Mouse (Mus musculus) stomach, embryonic 16.5 days (tissue): Measurements from ENCODE around the gene Gm11937. TPM values are rescaled to one million over a fixed set of nuclear protein-coding genes. Genes with fewer than 3 reads are reported as not detected.

Source experiments
- ATAC-seq: fragments of 200-750 bp; cut with Nextera tagmentation; 2 replicates; pipeline ENCODE4 v1.8.0; 2017; ENCODE audit warnings: moderate number of reproducible peaks, moderate TSS enrichment; ENCODE audit not compliant: insufficient read depth, low FRiP score
- H3K27ac ChIP-seq: fragments of 300-500 bp; sonication (generic); 2 replicates; pipeline ENCODE4 v1.5.1; 2014; ENCODE audit warnings: low read length
- H3K27me3 ChIP-seq: fragments of 300-500 bp; sonication (generic); 2 replicates; pipeline ENCODE4 v1.6.1; 2014; ENCODE audit warnings: low read length, control low read depth, mixed read lengths; ENCODE audit not compliant: control insufficient read depth, insufficient read depth
- H3K36me3 ChIP-seq: fragments of 300-500 bp; sonication (generic); 2 replicates; pipeline ENCODE4 v1.6.1; 2014; ENCODE audit warnings: low read length; ENCODE audit not compliant: control insufficient read depth, insufficient read depth
- H3K4me1 ChIP-seq: fragments of 300-500 bp; sonication (generic); 2 replicates; pipeline ENCODE4 v1.6.1; 2014; ENCODE audit warnings: low read length, control low read depth, mixed read lengths; ENCODE audit not compliant: control insufficient read depth, insufficient read depth
- H3K4me2 ChIP-seq: fragments of 300-500 bp; sonication (generic); 2 replicates; pipeline ENCODE4 v1.6.1; 2014; ENCODE audit warnings: low read depth, low read length, mixed read lengths
- H3K4me3 ChIP-seq: fragments of 300-500 bp; sonication (generic); replicated peaks from 2 replicates; pipeline ENCODE4 v1.5.1; 2014; ENCODE audit warnings: mild to moderate bottlenecking, low read length
- H3K9ac ChIP-seq: fragments of 300-500 bp; sonication (generic); 2 replicates; pipeline ENCODE4 v1.6.1; 2014; ENCODE audit warnings: low read length
- H3K9me3 ChIP-seq: fragments of 300-500 bp; sonication (generic); replicated peaks from 2 replicates; pipeline ENCODE4 v1.6.1; 2016; ENCODE audit warnings: low read length, control low read depth; ENCODE audit not compliant: control insufficient read depth
- WGBS: fragments of 180-500 bp; shearing (Covaris S2); extraction: QIAGEN DNeasy Blood & Tissue Kit; methylation state at CpG from one replicate; pipeline ENCODE4 v1.1.7; 2014; 5-methylcytosine and 5-hydroxymethylcytosine counted together
- polyA plus RNA-seq: library from polyadenylated mRNA; unstranded; fragments of >200 nt; fragmentation: Nextera tagmentation; extraction: Ambion mirVana; gene quantifications from 2 replicates; pipeline ENCODE4 v1.2.1, GENCODE M21; 2015

Gm11937 gene
- polyA plus RNA-seq, 1 experiment from 2014 or later = not detected

DNA sequence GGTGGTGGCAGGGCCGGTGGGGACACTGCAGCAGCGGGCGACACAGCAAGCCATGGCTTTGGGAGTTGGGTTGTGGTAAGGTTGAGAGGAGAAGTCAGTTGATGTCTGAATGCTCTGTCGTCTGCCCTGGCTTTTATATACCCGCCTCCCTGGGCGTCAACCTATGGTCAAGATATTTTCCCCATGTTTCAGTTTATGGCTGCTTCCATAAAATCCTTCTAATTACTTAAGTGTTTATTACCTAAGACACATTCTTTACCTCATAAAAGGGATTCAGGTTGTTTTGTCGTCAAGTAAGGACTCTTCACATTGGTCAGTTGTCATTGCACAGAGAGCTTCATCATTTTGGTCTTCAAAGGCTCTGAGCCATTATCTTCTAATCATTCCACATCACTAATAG, 43.5 kb downstream of the Gm11937 start, which contains the start of gene Krtap3-1:
Gene Krtap3-1, minus strand, starts transcription at position 101 of the 400 bp plus-strand sequence.
- ATAC-seq = no peak
- no peaks in the 10 kb centered on the region for H3K9me3 ChIP-seq
- no peak within 1 kb of the TSS for H3K27ac ChIP-seq
- no peaks in the 10 kb centered on the region for H3K27me3 ChIP-seq
- 90% methylated on average over 7 of the region's 7 CpGs for WGBS
- H3K9ac ChIP-seq = no peak within 1 kb of the TSS
- no peaks in the 10 kb centered on the region for H3K4me1 ChIP-seq
- no peaks in the 10 kb centered on the region for H3K36me3 ChIP-seq
- H3K4me2 ChIP-seq = no peak within 1 kb of the TSS
- no peak within 1 kb of the TSS for H3K4me3 ChIP-seq

DNA sequence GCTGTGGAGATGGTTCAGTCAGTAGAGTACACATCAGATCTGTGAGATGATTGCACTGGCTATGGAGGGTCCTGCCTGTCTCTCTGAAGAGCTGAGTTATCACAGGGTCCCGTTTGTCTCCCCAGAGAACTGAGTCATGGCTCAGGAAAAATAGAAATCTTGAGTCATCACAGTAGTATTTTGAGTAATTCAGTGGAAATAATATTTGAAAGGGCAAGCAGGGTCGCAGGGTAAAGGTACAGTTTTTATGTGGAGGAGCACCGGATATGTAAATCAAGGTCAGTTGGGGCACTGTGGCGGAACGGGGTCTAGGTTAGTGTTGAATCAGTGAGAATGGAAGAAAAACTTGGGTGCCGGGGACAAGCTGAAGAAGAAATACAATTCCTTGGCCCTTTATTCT, 47.4 kb downstream of the Gm11937 start:
- 81% methylated on average over 6 of the region's 6 CpGs for WGBS
- Histone ChIP-seq H3K4me2 (no peak overlapping the region), H3K27me3 (no peaks in the 10 kb centered on the region), H3K4me3 (no peak overlapping the region), H3K4me1 (no peaks in the 10 kb centered on the region), H3K9me3 (no peaks in the 10 kb centered on the region), H3K36me3 (no peaks in the 10 kb centered on the region), H3K27ac (no peak overlapping the region), H3K9ac (no peak overlapping the region)
- no peak for ATAC-seq

Other genes starting within 250 kb of the Gm11937 start
- 0.14 and 0.21 TPM in 2 replicates for gene Krt28, start 235.3 kb downstream of the Gm11937 start, polyA plus RNA-seq
- 22.3 and 24.1 TPM in 2 replicates for gene Krt10, start 220.8 kb downstream of the Gm11937 start, polyA plus RNA-seq
- 0.12 and 0.19 TPM in 2 replicates for gene Krt12, start 187.9 kb downstream of the Gm11937 start, polyA plus RNA-seq
- 16.6 and 23.3 TPM in 2 replicates for gene Krt20, start 172.0 kb downstream of the Gm11937 start, polyA plus RNA-seq
- 92.1 and 140 TPM in 2 replicates for gene Krt23, start 117.1 kb downstream of the Gm11937 start, polyA plus RNA-seq
- gene Krt39, start 88.9 kb downstream of the Gm11937 start, polyA plus RNA-seq = 0.14 TPM in 1 of 2 replicates, not detected in the other
- gene Krt40, start 67.0 kb downstream of the Gm11937 start, polyA plus RNA-seq = not detected in 2 replicates
- gene Krtap3-3, start 59.3 kb downstream of the Gm11937 start, polyA plus RNA-seq = not detected in 2 replicates
- not detected in 2 replicates for gene Krtap3-2, start 53.3 kb downstream of the Gm11937 start, polyA plus RNA-seq
- gene Gm11939, start 50.7 kb downstream of the Gm11937 start, polyA plus RNA-seq = not detected in 2 replicates
- not detected in 2 replicates for gene Krtap3-1, start 43.6 kb downstream of the Gm11937 start, polyA plus RNA-seq
- gene Krtap1-5, start 29.2 kb downstream of the Gm11937 start, polyA plus RNA-seq = not detected in 2 replicates
- not detected in 2 replicates for gene Krtap1-4, start 26.5 kb downstream of the Gm11937 start, polyA plus RNA-seq
- not detected in 2 replicates for gene Krtap1-3, start 18.9 kb downstream of the Gm11937 start, polyA plus RNA-seq
- gene Krtap9-3, start 12.1 kb downstream of the Gm11937 start, polyA plus RNA-seq = not detected in 2 replicates
- gene Gm11938, start 6.9 kb downstream of the Gm11937 start, polyA plus RNA-seq = not detected in 2 replicates
- gene Krtap2-4, start 4.7 kb upstream of the Gm11937 start, polyA plus RNA-seq = not detected in 2 replicates
- not detected in 2 replicates for gene Gm11562, start 10.2 kb upstream of the Gm11937 start, polyA plus RNA-seq
- not detected in 2 replicates for gene Krtap4-1, start 18.0 kb upstream of the Gm11937 start, polyA plus RNA-seq
- not detected in 2 replicates for gene Krtap4-2, start 24.9 kb upstream of the Gm11937 start, polyA plus RNA-seq
- gene Krtap4-7, start 33.9 kb upstream of the Gm11937 start, polyA plus RNA-seq = not detected in 2 replicates
- not detected in 2 replicates for gene Gm11555, start 40.0 kb upstream of the Gm11937 start, polyA plus RNA-seq
- not detected in 2 replicates for gene Gm11563, start 48.8 kb upstream of the Gm11937 start, polyA plus RNA-seq
- gene Krtap4-6, start 55.8 kb upstream of the Gm11937 start, polyA plus RNA-seq = not detected in 2 replicates
- gene Gm14190, start 80.6 kb upstream of the Gm11937 start, polyA plus RNA-seq = not detected in 2 replicates
- not detected in 2 replicates for gene Gm14180, start 124.1 kb upstream of the Gm11937 start, polyA plus RNA-seq
- gene Gm11595, start 162.7 kb upstream of the Gm11937 start, polyA plus RNA-seq = not detected in 2 replicates
- not detected in 2 replicates for gene Krtap4-8, start 170.5 kb upstream of the Gm11937 start, polyA plus RNA-seq
- gene Krtap4-9, start 175.0 kb upstream of the Gm11937 start, polyA plus RNA-seq = not detected in 2 replicates
- not detected in 2 replicates for gene Gm11596, start 183.3 kb upstream of the Gm11937 start, polyA plus RNA-seq
- not detected in 2 replicates for gene Gm11569, start 188.7 kb upstream of the Gm11937 start, polyA plus RNA-seq
- gene Gm11554, start 194.3 kb upstream of the Gm11937 start, polyA plus RNA-seq = not detected in 2 replicates
- not detected in 2 replicates for gene Krtap4-13, start 199.7 kb upstream of the Gm11937 start, polyA plus RNA-seq
- gene Gm11564, start 205.5 kb upstream of the Gm11937 start, polyA plus RNA-seq = not detected in 2 replicates
- not detected in 2 replicates for gene 2300003K06Rik, start 227.9 kb upstream of the Gm11937 start, polyA plus RNA-seq
- not detected in 2 replicates for gene Krtap4-16, start 241.4 kb upstream of the Gm11937 start, polyA plus RNA-seq
- gene Gm11568, start 247.7 kb upstream of the Gm11937 start, polyA plus RNA-seq = not detected in 2 replicates